Mouse (Mus musculus): ENCODE results near the gene Bloc1s4. TPM values are rescaled to one million over a fixed set of nuclear protein-coding genes. Genes with fewer than 3 reads are reported as not detected.
A peak's percentile ranks its signal among the peaks of the same experiment; 100 is the strongest.

The Bloc1s4 gene
- polyA plus RNA-seq, 1 experiment from 2014 or later: 26.3 TPM

GRCm38 (mm10) chr5:36725861-36726260 is 22.6 kb downstream of the Bloc1s4 start:
- Histone ChIP-seq H3K9ac (no peak overlapping the region), H3K4me3 (replicated peaks) (no peak overlapping the region), H3K4me1 (0 out of 2 replicates have a peak, but pooled peaks cover 4% of the 10 kb centered on the region), H3K9me3 (no peaks in the 10 kb centered on the region), H3K36me3 (no peaks in the 10 kb centered on the region), H3K27ac (peak overlapping the region; percentile 57; the same call in 1 of the 2 replicates), H3K4me2 (0 out of 2 replicates have a peak overlapping the region, but pooled peaks have one; percentile 2), H3K27me3 (replicated peaks) (no peaks in the 10 kb centered on the region)
- 52% methylated on average over 12 of the region's 12 CpGs for WGBS
- no peak for ATAC-seq (ENCODE audit: insufficient read depth, low FRiP score, low read depth)

GRCm38 (mm10) chr5:36724274-36724673 is 24.2 kb downstream of the Bloc1s4 start:
- Histone ChIP-seq H3K9ac (no peak overlapping the region), H3K4me2 (no peak overlapping the region), H3K4me3 (replicated peaks) (no peak overlapping the region), H3K36me3 (no peaks in the 10 kb centered on the region), H3K27me3 (replicated peaks) (no peaks in the 10 kb centered on the region), H3K27ac (no peak overlapping the region), H3K9me3 (no peaks in the 10 kb centered on the region), H3K4me1 (0 out of 2 replicates have a peak, but pooled peaks cover 4% of the 10 kb centered on the region)
- WGBS: 59% methylated on average over 7 of the region's 7 CpGs
- ATAC-seq (ENCODE audit: insufficient read depth, low FRiP score, low read depth): no peak

- no peaks in the 10 kb centered on the region for H3K36me3 ChIP-seq
- H3K9me3 ChIP-seq: no peaks in the 10 kb centered on the region
- no peak overlapping the region for H3K4me3 ChIP-seq (replicated peaks)
- ATAC-seq (ENCODE audit: insufficient read depth, low FRiP score, low read depth): no peak
- WGBS: 80% methylated on average over 9 of the region's 9 CpGs
- no peak overlapping the region for H3K27ac ChIP-seq
- H3K9ac ChIP-seq: no peak overlapping the region
- H3K4me2 ChIP-seq: no peak overlapping the region
- H3K4me1 ChIP-seq: 0 out of 2 replicates have a peak, but pooled peaks cover 4% of the 10 kb centered on the region
- no peaks in the 10 kb centered on the region for H3K27me3 ChIP-seq (replicated peaks)
These were observed 25.1 kb downstream of the Bloc1s4 start for GRCm38 (mm10) chr5:36723356-36723755.

GRCm38 (mm10) chr5:36722415-36722856 is 26.0 kb downstream of the Bloc1s4 start:
- Histone ChIP-seq H3K4me3 (replicated peaks) (no peak overlapping the region), H3K27ac (peak overlapping the region; percentile 49; the same call in 1 of the 2 replicates), H3K9me3 (no peaks in the 10 kb centered on the region), H3K4me1 (0 out of 2 replicates have a peak, but pooled peaks cover 4% of the 10 kb centered on the region), H3K36me3 (no peaks in the 10 kb centered on the region), H3K9ac (no peak overlapping the region), H3K4me2 (no peak overlapping the region), H3K27me3 (replicated peaks) (no peaks in the 10 kb centered on the region)
- ATAC-seq (ENCODE audit: insufficient read depth, low FRiP score, low read depth): no peak
- WGBS: 71% methylated on average over 6 of the region's 6 CpGs

- H3K4me3 ChIP-seq (replicated peaks): no peak overlapping the region
- no peak overlapping the region for H3K9ac ChIP-seq
- no peaks in the 10 kb centered on the region for H3K27me3 ChIP-seq (replicated peaks)
- 55% methylated on average over 5 of the region's 5 CpGs for WGBS
- peak; percentile 84 for ATAC-seq (ENCODE audit: insufficient read depth, low FRiP score, low read depth)
- no peak overlapping the region for H3K4me2 ChIP-seq
- no peaks in the 10 kb centered on the region for H3K36me3 ChIP-seq
- H3K9me3 ChIP-seq: no peaks in the 10 kb centered on the region
- H3K27ac ChIP-seq: no peak overlapping the region
- H3K4me1 ChIP-seq: 0 out of 2 replicates have a peak, but pooled peaks cover under 1% of the 10 kb centered on the region
These were observed 27.6 kb downstream of the Bloc1s4 start for GRCm38 (mm10) chr5:36720710-36721375.

- H3K4me2 ChIP-seq: no peak overlapping the region
- no peaks in the 10 kb centered on the region for H3K36me3 ChIP-seq
- ATAC-seq (ENCODE audit: insufficient read depth, low FRiP score, low read depth): peak; percentile 41; the same call in 1 of the 2 replicates
- no peaks in the 10 kb centered on the region for H3K27me3 ChIP-seq (replicated peaks)
- no peak overlapping the region for H3K4me3 ChIP-seq (replicated peaks)
- no peak overlapping the region for H3K27ac ChIP-seq
- WGBS: 81% methylated on average over 5 of the region's 5 CpGs
- no peaks in the 10 kb centered on the region for H3K4me1 ChIP-seq
- no peak overlapping the region for H3K9ac ChIP-seq
- no peaks in the 10 kb centered on the region for H3K9me3 ChIP-seq
These were observed 28.2 kb downstream of the Bloc1s4 start for GRCm38 (mm10) chr5:36720219-36720618.

- Histone ChIP-seq H3K4me1 (no peaks in the 10 kb centered on the region), H3K27ac (no peak overlapping the region), H3K9me3 (no peaks in the 10 kb centered on the region), H3K36me3 (no peaks in the 10 kb centered on the region), H3K27me3 (replicated peaks) (no peaks in the 10 kb centered on the region), H3K4me3 (replicated peaks) (no peak overlapping the region), H3K4me2 (no peak overlapping the region), H3K9ac (no peak overlapping the region)
- 84% methylated on average over 3 of the region's 3 CpGs for WGBS
- no peak for ATAC-seq (ENCODE audit: insufficient read depth, low FRiP score, low read depth)
These were observed 28.8 kb downstream of the Bloc1s4 start for GRCm38 (mm10) chr5:36719601-36720000.

GRCm38 (mm10) chr5:36719135-36719534 is 29.3 kb downstream of the Bloc1s4 start:
- WGBS: 77% methylated on average over 5 of the region's 5 CpGs
- Histone ChIP-seq H3K9ac (no peak overlapping the region), H3K4me3 (replicated peaks) (no peak overlapping the region), H3K27me3 (replicated peaks) (no peaks in the 10 kb centered on the region), H3K9me3 (no peaks in the 10 kb centered on the region), H3K27ac (no peak overlapping the region), H3K4me1 (no peaks in the 10 kb centered on the region), H3K4me2 (no peak overlapping the region), H3K36me3 (no peaks in the 10 kb centered on the region)
- ATAC-seq (ENCODE audit: insufficient read depth, low FRiP score, low read depth): no peak

GRCm38 (mm10) chr5:36717889-36718288 is 30.6 kb downstream of the Bloc1s4 start:
- Histone ChIP-seq H3K36me3 (no peaks in the 10 kb centered on the region), H3K4me1 (no peaks in the 10 kb centered on the region; the same call in 1 of the 2 replicates), H3K9me3 (no peaks in the 10 kb centered on the region), H3K27ac (no peak overlapping the region), H3K4me3 (replicated peaks) (no peak overlapping the region), H3K27me3 (replicated peaks) (no peaks in the 10 kb centered on the region), H3K4me2 (no peak overlapping the region), H3K9ac (no peak overlapping the region)
- no peak for ATAC-seq (ENCODE audit: insufficient read depth, low FRiP score, low read depth)
- WGBS: 57% methylated on average over 3 of the region's 3 CpGs

- Histone ChIP-seq H3K4me1 (peaks cover 8% of the 10 kb centered on the region; the same call in 1 of the 2 replicates), H3K27ac (no peak overlapping the region), H3K4me3 (replicated peaks) (no peak overlapping the region), H3K27me3 (replicated peaks) (no peaks in the 10 kb centered on the region), H3K9ac (no peak overlapping the region), H3K4me2 (no peak overlapping the region), H3K36me3 (no peaks in the 10 kb centered on the region), H3K9me3 (no peaks in the 10 kb centered on the region)
- no peak for ATAC-seq (ENCODE audit: insufficient read depth, low FRiP score, low read depth)
- 56% methylated on average over 2 of the region's 2 CpGs for WGBS
These were observed 31.6 kb downstream of the Bloc1s4 start for GRCm38 (mm10) chr5:36716816-36717215.

GRCm38 (mm10) chr5:36714832-36715231 is 33.6 kb downstream of the Bloc1s4 start:
- no peak overlapping the region for H3K4me2 ChIP-seq
- no peak overlapping the region for H3K9ac ChIP-seq
- H3K27me3 ChIP-seq (replicated peaks): no peaks in the 10 kb centered on the region
- ATAC-seq (ENCODE audit: insufficient read depth, low FRiP score, low read depth): no peak
- WGBS: 70% methylated on average over 3 of the region's 3 CpGs
- peaks cover 8% of the 10 kb centered on the region; the same call in 1 of the 2 replicates for H3K4me1 ChIP-seq
- no peaks in the 10 kb centered on the region for H3K36me3 ChIP-seq
- H3K27ac ChIP-seq: no peak overlapping the region
- no peaks in the 10 kb centered on the region for H3K9me3 ChIP-seq
- no peak overlapping the region for H3K4me3 ChIP-seq (replicated peaks)

GRCm38 (mm10) chr5:36713693-36714092 is 34.8 kb downstream of the Bloc1s4 start:
- Histone ChIP-seq H3K4me2 (peak overlapping the region; percentile 66; the same call in 1 of the 2 replicates), H3K36me3 (no peaks in the 10 kb centered on the region), H3K27me3 (replicated peaks) (no peaks in the 10 kb centered on the region), H3K9ac (no peak overlapping the region), H3K4me1 (peaks cover 8% of the 10 kb centered on the region; the same call in 1 of the 2 replicates), H3K4me3 (replicated peaks) (no peak overlapping the region), H3K27ac (peak overlapping the region; percentile 80), H3K9me3 (no peaks in the 10 kb centered on the region)
- no peak for ATAC-seq (ENCODE audit: insufficient read depth, low FRiP score, low read depth)
- WGBS: 71% methylated on average over 6 of the region's 6 CpGs

All from stomach, embryonic 15.5 days (tissue).